Mouse (Mus musculus): ENCODE data around the gene Gm10490. TPM values are rescaled to one million over a fixed set of nuclear protein-coding genes. Genes with fewer than 3 reads are reported as not detected.
A peak's percentile ranks its signal among the peaks of the same experiment; 100 is the strongest.

Gm10490 gene
- polyA plus RNA-seq, 1 experiment from 2014 or later, result not detected

DNA sequence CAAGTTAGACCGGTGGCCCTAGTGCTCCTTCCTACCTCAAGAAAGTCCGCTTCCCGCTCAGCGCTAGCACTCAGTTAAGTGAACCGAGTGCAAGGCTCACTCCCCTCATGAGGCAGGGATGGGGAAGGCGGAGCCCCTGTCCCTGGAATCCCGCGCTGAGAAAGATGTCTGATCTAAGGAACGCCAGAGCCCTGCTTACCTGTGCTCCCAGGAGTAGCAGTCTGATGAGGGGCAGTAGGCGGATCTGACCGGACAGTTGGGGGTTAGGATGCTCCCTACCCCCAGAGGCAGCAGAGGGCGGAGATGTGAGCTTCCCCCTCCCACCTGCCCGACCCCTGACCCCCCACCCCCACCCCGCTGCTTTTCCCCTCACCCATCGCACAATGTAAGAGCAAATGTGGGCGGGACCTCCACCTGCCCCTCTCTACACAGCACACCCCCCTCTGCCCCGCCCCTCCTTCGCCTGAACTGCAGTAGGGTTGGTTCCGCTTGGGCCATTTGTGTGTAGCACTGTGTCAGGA is 19.0 kb downstream of the Gm10490 start, which contains the start of gene Eras:
Gene Eras, minus strand, starts transcription at position 338 of the 521 bp plus-strand sequence.
- WGBS, result 17% methylated on average over 19 of the region's 19 CpGs
- H3K9me3 ChIP-seq, result peaks cover 3% of the 10 kb centered on the region; the same call in 1 of the 2 replicates
- no peak within 1 kb of the TSS for H3K9ac ChIP-seq
- H3K4me3 ChIP-seq, result no peak within 1 kb of the TSS
- H3K4me2 ChIP-seq (replicated peaks), result no peak within 1 kb of the TSS
- ATAC-seq (ENCODE audit: insufficient number of reproducible peaks, insufficient read depth, low FRiP score, low TSS enrichment), result no peak
- peaks cover 16% of the 10 kb centered on the region; the same call in 1 of the 2 replicates for H3K36me3 ChIP-seq
- H3K27me3 ChIP-seq, result peaks cover 40% of the 10 kb centered on the region
- no peak within 1 kb of the TSS for H3K27ac ChIP-seq
- no peaks in the 10 kb centered on the region for H3K4me1 ChIP-seq

DNA sequence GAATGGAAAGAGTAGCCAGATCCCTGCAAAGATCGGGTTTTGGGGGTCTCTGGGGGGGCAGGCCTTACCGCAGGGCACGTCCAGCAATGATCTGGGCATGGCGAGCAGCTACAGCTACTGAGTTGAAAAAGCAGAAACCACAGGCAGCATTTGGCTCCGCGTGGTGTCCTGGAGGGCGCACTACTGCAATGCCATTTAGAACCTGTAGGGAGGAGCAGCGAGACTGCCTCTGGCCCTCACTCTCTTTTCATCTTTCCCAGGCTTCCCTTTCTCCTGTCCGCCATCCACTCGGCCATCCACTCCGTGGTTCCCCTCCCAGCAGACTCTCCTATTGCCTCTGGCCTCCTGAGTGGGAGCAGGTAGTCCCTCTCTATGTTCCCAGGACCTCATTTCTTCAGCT is 27.5 kb downstream of the Gm10490 start:
- Histone ChIP-seq H3K4me3 (no peak overlapping the region), H3K27ac (no peak overlapping the region), H3K36me3 (peaks cover 40% of the 10 kb centered on the region), H3K27me3 (no peaks in the 10 kb centered on the region), H3K9me3 (no peaks in the 10 kb centered on the region), H3K4me1 (no peaks in the 10 kb centered on the region), H3K4me2 (replicated peaks) (no peak overlapping the region), H3K9ac (no peak overlapping the region)
- ATAC-seq (ENCODE audit: insufficient number of reproducible peaks, insufficient read depth, low FRiP score, low TSS enrichment), result no peak
- 54% methylated on average over 11 of the region's 11 CpGs for WGBS

GRCm38 (mm10) chrX:7937667-7938066 is 28.3 kb downstream of the Gm10490 start:
- Histone ChIP-seq H3K27me3 (no peaks in the 10 kb centered on the region), H3K9ac (no peak overlapping the region), H3K36me3 (peaks cover 42% of the 10 kb centered on the region), H3K4me1 (no peaks in the 10 kb centered on the region), H3K4me2 (replicated peaks) (no peak overlapping the region), H3K4me3 (no peak overlapping the region), H3K9me3 (no peaks in the 10 kb centered on the region), H3K27ac (no peak overlapping the region)
- 86% methylated on average over 6 of the region's 6 CpGs for WGBS
- ATAC-seq (ENCODE audit: insufficient number of reproducible peaks, insufficient read depth, low FRiP score, low TSS enrichment), result no peak

GRCm38 (mm10) chrX:7945618-7946017 is 36.3 kb downstream of the Gm10490 start:
- peaks cover 10% of the 10 kb centered on the region; the same call in 1 of the 2 replicates for H3K36me3 ChIP-seq
- no peaks in the 10 kb centered on the region for H3K27me3 ChIP-seq
- no peak overlapping the region for H3K9ac ChIP-seq
- no peaks in the 10 kb centered on the region for H3K9me3 ChIP-seq
- H3K4me3 ChIP-seq, result no peak overlapping the region
- no peak for ATAC-seq (ENCODE audit: insufficient number of reproducible peaks, insufficient read depth, low FRiP score, low TSS enrichment)
- 71% methylated on average over 8 of the region's 8 CpGs for WGBS
- H3K4me2 ChIP-seq (replicated peaks), result no peak overlapping the region
- peaks cover 3% of the 10 kb centered on the region; the same call in 1 of the 2 replicates for H3K4me1 ChIP-seq
- no peak overlapping the region for H3K27ac ChIP-seq

- Histone ChIP-seq H3K9ac (peak within 1 kb of the TSS; percentile 52), H3K27me3 (no peaks in the 10 kb centered on the region), H3K27ac (0 out of 2 replicates have a peak within 1 kb of the TSS, but pooled peaks have one; percentile 8), H3K4me3 (peak within 1 kb of the TSS; percentile 40), H3K9me3 (no peaks in the 10 kb centered on the region), H3K4me1 (peaks cover 3% of the 10 kb centered on the region; the same call in 1 of the 2 replicates), H3K36me3 (0 out of 2 replicates have a peak, but pooled peaks cover 4% of the 10 kb centered on the region), H3K4me2 (replicated peaks) (peak within 1 kb of the TSS; percentile 54)
- peak; percentile 44 for ATAC-seq (ENCODE audit: insufficient number of reproducible peaks, insufficient read depth, low FRiP score, low TSS enrichment)
- WGBS, result 15% methylated on average over 36 of the region's 37 CpGs
Measured at GRCm38 (mm10) chrX:7947108-7947899, 38.0 kb downstream of the Gm10490 start, which contains the start of gene Hdac6. Gene Hdac6 (minus strand): TSS chrX:7947889.

- peaks cover 3% of the 10 kb centered on the region; the same call in 1 of the 2 replicates for H3K4me1 ChIP-seq
- H3K36me3 ChIP-seq, result 0 out of 2 replicates have a peak, but pooled peaks cover 4% of the 10 kb centered on the region
- peak; percentile 98 for ATAC-seq (ENCODE audit: insufficient number of reproducible peaks, insufficient read depth, low FRiP score, low TSS enrichment)
- no peaks in the 10 kb centered on the region for H3K9me3 ChIP-seq
- H3K9ac ChIP-seq, result no peak overlapping the region
- H3K27ac ChIP-seq, result no peak overlapping the region
- H3K4me2 ChIP-seq (replicated peaks), result peak overlapping the region; percentile 43
- WGBS, result 16% methylated on average over 38 of the region's 38 CpGs
- peak overlapping the region; percentile 40 for H3K4me3 ChIP-seq
- H3K27me3 ChIP-seq, result no peaks in the 10 kb centered on the region
Measured at GRCm38 (mm10) chrX:7947900-7948492, 38.7 kb downstream of the Gm10490 start.

- WGBS, result 91% methylated on average over 7 of the region's 7 CpGs
- no peaks in the 10 kb centered on the region for H3K36me3 ChIP-seq
- H3K27ac ChIP-seq, result no peak overlapping the region
- H3K4me2 ChIP-seq (replicated peaks), result no peak overlapping the region
- H3K9me3 ChIP-seq, result no peaks in the 10 kb centered on the region
- peaks cover 3% of the 10 kb centered on the region; the same call in 1 of the 2 replicates for H3K4me1 ChIP-seq
- ATAC-seq (ENCODE audit: insufficient number of reproducible peaks, insufficient read depth, low FRiP score, low TSS enrichment), result no peak
- no peak overlapping the region for H3K9ac ChIP-seq
- no peak overlapping the region for H3K4me3 ChIP-seq
- H3K27me3 ChIP-seq, result no peaks in the 10 kb centered on the region
Measured at GRCm38 (mm10) chrX:7950091-7950490, 40.7 kb downstream of the Gm10490 start.

- no peaks in the 10 kb centered on the region for H3K9me3 ChIP-seq
- H3K27ac ChIP-seq, result no peak overlapping the region
- no peaks in the 10 kb centered on the region for H3K4me1 ChIP-seq
- no peak overlapping the region for H3K9ac ChIP-seq
- WGBS, result 88% methylated on average over 9 of the region's 9 CpGs
- no peak overlapping the region for H3K4me2 ChIP-seq (replicated peaks)
- no peak overlapping the region for H3K4me3 ChIP-seq
- no peaks in the 10 kb centered on the region for H3K36me3 ChIP-seq
- no peak for ATAC-seq (ENCODE audit: insufficient number of reproducible peaks, insufficient read depth, low FRiP score, low TSS enrichment)
- no peaks in the 10 kb centered on the region for H3K27me3 ChIP-seq
Measured at GRCm38 (mm10) chrX:7958868-7959267, 49.5 kb downstream of the Gm10490 start.

Other genes starting within 250 kb of the Gm10490 start
- 58.4 and 63.2 TPM in 2 replicates for gene Plp2, start 238.2 kb upstream of the Gm10490 start, polyA plus RNA-seq (2016; fragmentation: Nextera tagmentation; extraction: Ambion mirVana)
- 0.11 and 0.15 TPM in 2 replicates for gene Magix, start 228.3 kb upstream of the Gm10490 start, polyA plus RNA-seq (2016; fragmentation: Nextera tagmentation; extraction: Ambion mirVana)
- 38.7 and 39.6 TPM in 2 replicates for gene Gpkow, start 212.4 kb upstream of the Gm10490 start, polyA plus RNA-seq (2016; fragmentation: Nextera tagmentation; extraction: Ambion mirVana)
- 32.3 and 33.0 TPM in 2 replicates for gene Wdr45, start 195.2 kb upstream of the Gm10490 start, polyA plus RNA-seq (2016; fragmentation: Nextera tagmentation; extraction: Ambion mirVana)
- gene Gm45208, start 187.3 kb upstream of the Gm10490 start, polyA plus RNA-seq (2016; fragmentation: Nextera tagmentation; extraction: Ambion mirVana), result not detected in 2 replicates
- 69.9 and 71.0 TPM in 2 replicates for gene Praf2, start 181.1 kb upstream of the Gm10490 start, polyA plus RNA-seq (2016; fragmentation: Nextera tagmentation; extraction: Ambion mirVana)
- 18.9 and 27.5 TPM in 2 replicates for gene Ccdc120, start 158.6 kb upstream of the Gm10490 start, polyA plus RNA-seq (2016; fragmentation: Nextera tagmentation; extraction: Ambion mirVana)
- gene Tfe3, start 147.0 kb upstream of the Gm10490 start, polyA plus RNA-seq (2016; fragmentation: Nextera tagmentation; extraction: Ambion mirVana), result 31.8 and 32.1 TPM in 2 replicates
- gene Gripap1, start 119.8 kb upstream of the Gm10490 start, polyA plus RNA-seq (2016; fragmentation: Nextera tagmentation; extraction: Ambion mirVana), result 50.4 and 53.5 TPM in 2 replicates
- gene Kcnd1, start 87.3 kb upstream of the Gm10490 start, polyA plus RNA-seq (2016; fragmentation: Nextera tagmentation; extraction: Ambion mirVana), result 2.3 and 2.4 TPM in 2 replicates
- gene Otud5, start 68.2 kb upstream of the Gm10490 start, polyA plus RNA-seq (2016; fragmentation: Nextera tagmentation; extraction: Ambion mirVana), result 67.4 and 70.2 TPM in 2 replicates
- gene Pim2, start 31.3 kb upstream of the Gm10490 start, polyA plus RNA-seq (2016; fragmentation: Nextera tagmentation; extraction: Ambion mirVana), result 5.9 and 6.0 TPM in 2 replicates
- 30.4 and 33.1 TPM in 2 replicates for gene Slc35a2, start 25.5 kb upstream of the Gm10490 start, polyA plus RNA-seq (2016; fragmentation: Nextera tagmentation; extraction: Ambion mirVana)
- gene Pqbp1, start 10.3 kb upstream of the Gm10490 start, polyA plus RNA-seq (2016; fragmentation: Nextera tagmentation; extraction: Ambion mirVana), result 147 and 162 TPM in 2 replicates
- gene Timm17b, start 10.2 kb upstream of the Gm10490 start, polyA plus RNA-seq (2016; fragmentation: Nextera tagmentation; extraction: Ambion mirVana), result 167 and 169 TPM in 2 replicates
- not detected in 2 replicates for gene Gm10491, start 1.7 kb upstream of the Gm10490 start, polyA plus RNA-seq (2016; fragmentation: Nextera tagmentation; extraction: Ambion mirVana)
- gene Pcsk1n, start 10.3 kb downstream of the Gm10490 start, polyA plus RNA-seq (2016; fragmentation: Nextera tagmentation; extraction: Ambion mirVana), result 7.1 and 9.4 TPM in 2 replicates
- not detected in 2 replicates for gene Eras, start 19.1 kb downstream of the Gm10490 start, polyA plus RNA-seq (2016; fragmentation: Nextera tagmentation; extraction: Ambion mirVana)
- 49.3 and 53.7 TPM in 2 replicates for gene Hdac6, start 38.3 kb downstream of the Gm10490 start, polyA plus RNA-seq (2016; fragmentation: Nextera tagmentation; extraction: Ambion mirVana)
- gene Gata1, start 68.5 kb downstream of the Gm10490 start, polyA plus RNA-seq (2016; fragmentation: Nextera tagmentation; extraction: Ambion mirVana), result 1.8 and 2.3 TPM in 2 replicates
- gene Glod5, start 109.0 kb downstream of the Gm10490 start, polyA plus RNA-seq (2016; fragmentation: Nextera tagmentation; extraction: Ambion mirVana), result not detected in 2 replicates
- gene Suv39h1, start 165.2 kb downstream of the Gm10490 start, polyA plus RNA-seq (2016; fragmentation: Nextera tagmentation; extraction: Ambion mirVana), result 77.3 and 77.8 TPM in 2 replicates
- gene Was, start 181.0 kb downstream of the Gm10490 start, polyA plus RNA-seq (2016; fragmentation: Nextera tagmentation; extraction: Ambion mirVana), result 0.19 and 0.20 TPM in 2 replicates
- 23.1 and 23.6 TPM in 2 replicates for gene Wdr13, start 223.3 kb downstream of the Gm10490 start, polyA plus RNA-seq (2016; fragmentation: Nextera tagmentation; extraction: Ambion mirVana)
- gene Rbm3, start 236.3 kb downstream of the Gm10490 start, polyA plus RNA-seq (2016; fragmentation: Nextera tagmentation; extraction: Ambion mirVana), result 466 and 497 TPM in 2 replicates